Mouse (Mus musculus) kidney, postnatal 0 days (tissue): ENCODE data around the gene Cisd2. TPM values are rescaled to one million over a fixed set of nuclear protein-coding genes. Genes with fewer than 3 reads are reported as not detected.

Experiments
- ATAC-seq: fragments of 200-750 bp; cut with Nextera tagmentation; replicated peaks from 2 replicates; pipeline ENCODE4 v1.8.0; 2017; ENCODE audit warnings: low read depth, moderate number of reproducible peaks, moderate TSS enrichment, moderate library complexity; ENCODE audit not compliant: low FRiP score
- DNase-seq: peaks from one replicate; pipeline ENCODE4 v3.0.0-alpha.2; 2016; ENCODE audit warnings: low spot score
- H3K27ac ChIP-seq: fragments of 300-500 bp; sonication (generic); 2 replicates; pipeline ENCODE4 v1.5.1; 2014; ENCODE audit warnings: mild to moderate bottlenecking
- H3K27me3 ChIP-seq: fragments of 300-500 bp; sonication (generic); 2 replicates; pipeline ENCODE4 v1.6.1; 2014; ENCODE audit warnings: low read length, mixed read lengths; ENCODE audit not compliant: insufficient read depth
- H3K36me3 ChIP-seq: fragments of 300-500 bp; sonication (generic); 2 replicates; pipeline ENCODE4 v1.6.1; 2014; ENCODE audit warnings: low read length, mixed read lengths; ENCODE audit not compliant: insufficient read depth
- H3K4me1 ChIP-seq: fragments of 300-500 bp; sonication (generic); replicated peaks from 2 replicates; pipeline ENCODE4 v1.6.1; 2014; ENCODE audit warnings: antibody characterized with exemption, low read length, mixed read lengths; ENCODE audit not compliant: insufficient read depth
- H3K4me2 ChIP-seq: fragments of 300-500 bp; sonication (generic); 2 replicates; pipeline ENCODE4 v1.6.1; 2014; ENCODE audit warnings: mild to moderate bottlenecking, low read length, moderate library complexity, mixed read lengths
- H3K4me3 ChIP-seq: fragments of 300-500 bp; sonication (generic); replicated peaks from 2 replicates; pipeline ENCODE4 v1.5.1; 2014; ENCODE audit warnings: low read depth, low read length
- H3K9ac ChIP-seq: fragments of 300-500 bp; sonication (generic); 2 replicates; pipeline ENCODE4 v1.6.1; 2014; ENCODE audit warnings: low read depth, low read length
- H3K9me3 ChIP-seq: fragments of 300-500 bp; sonication (generic); replicated peaks from 2 replicates; pipeline ENCODE4 v1.6.1; 2016; ENCODE audit warnings: low read length, inconsistent platforms, mixed read lengths
- CTCF ChIP-seq: IDR thresholded peaks from 2 replicates; pipeline ENCODE4 v1.5.1; 2016; ENCODE audit warnings: antibody characterized with exemption, low read depth, mild to moderate bottlenecking, moderate library complexity
- WGBS: fragments of 180-500 bp; shearing (Covaris S2); extraction: QIAGEN DNeasy Blood & Tissue Kit; methylation state at CpG from one replicate; pipeline ENCODE4 v1.1.7; 2014; 5-methylcytosine and 5-hydroxymethylcytosine counted together
- polyA plus RNA-seq: library from polyadenylated mRNA; unstranded; fragments of >200 nt; fragmentation: Nextera tagmentation; extraction: Ambion mirVana; gene quantifications from 2 replicates; pipeline ENCODE4 v1.2.1, GENCODE M21; 2015

The Cisd2 gene
- polyA plus RNA-seq, 1 experiment from 2014 or later, result 57.8 TPM

GRCm38 (mm10) chr3:135407351-135407750 lies 16.4 kb downstream of the Cisd2 start:
- TF ChIP-seq CTCF, result no peak
- Histone ChIP-seq H3K9ac (no peak overlapping the region), H3K9me3 (no peaks in the 10 kb centered on the region), H3K27me3 (no peaks in the 10 kb centered on the region), H3K4me2 (no peak overlapping the region), H3K27ac (no peak overlapping the region), H3K4me3 (no peak overlapping the region), H3K36me3 (0 out of 2 replicates have a peak, but pooled peaks cover 9% of the 10 kb centered on the region), H3K4me1 (no peaks in the 10 kb centered on the region)
- 83% methylated on average over 9 of the region's 9 CpGs for WGBS
- DNase-seq (no peak), ATAC-seq (no peak)

DNA sequence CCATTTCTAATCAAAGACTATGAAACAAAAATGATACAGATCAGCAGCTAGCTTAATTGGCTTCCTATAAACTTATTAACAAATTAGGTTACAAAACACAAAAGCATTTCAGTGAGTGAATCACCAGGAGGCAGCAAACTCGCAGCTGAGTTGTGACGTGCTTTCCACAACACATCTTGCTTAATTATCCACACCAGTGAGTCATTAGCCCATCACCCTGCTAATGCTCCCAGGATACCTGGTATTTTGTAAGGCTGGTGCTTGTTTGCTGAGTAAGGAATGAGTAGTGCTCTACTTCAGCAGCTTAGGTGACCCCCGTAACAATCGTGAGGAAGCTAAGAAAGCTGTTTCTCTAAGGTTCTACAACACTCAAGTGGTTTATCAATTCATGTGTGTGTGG lies 19.1 kb downstream of the Cisd2 start:
- ATAC-seq, result no peak
- 71% methylated on average over 4 of the region's 4 CpGs for WGBS
- peak; percentile 22; the same call in 1 of the 2 replicates for TF ChIP-seq CTCF
- Histone ChIP-seq H3K9ac (no peak overlapping the region), H3K4me1 (no peaks in the 10 kb centered on the region), H3K9me3 (no peaks in the 10 kb centered on the region), H3K36me3 (0 out of 2 replicates have a peak, but pooled peaks cover 9% of the 10 kb centered on the region), H3K27ac (no peak overlapping the region), H3K4me2 (no peak overlapping the region), H3K27me3 (no peaks in the 10 kb centered on the region), H3K4me3 (no peak overlapping the region)
- DNase-seq, result no peak

- H3K4me2 ChIP-seq, result no peak overlapping the region
- H3K9me3 ChIP-seq, result no peaks in the 10 kb centered on the region
- H3K4me3 ChIP-seq, result no peak overlapping the region
- H3K36me3 ChIP-seq, result 0 out of 2 replicates have a peak, but pooled peaks cover 9% of the 10 kb centered on the region
- no peak overlapping the region for H3K9ac ChIP-seq
- H3K27me3 ChIP-seq, result no peaks in the 10 kb centered on the region
- peak; percentile 49 for TF ChIP-seq CTCF
- ATAC-seq (no peak), DNase-seq (no peak)
- H3K4me1 ChIP-seq, result no peaks in the 10 kb centered on the region
- 74% methylated on average over 5 of the region's 5 CpGs for WGBS
- H3K27ac ChIP-seq, result no peak overlapping the region
These were observed 19.9 kb downstream of the Cisd2 start for GRCm38 (mm10) chr3:135403856-135404255.

GRCm38 (mm10) chr3:135403211-135403610 lies 20.5 kb downstream of the Cisd2 start:
- DNase-seq (no peak), ATAC-seq (no peak)
- Histone ChIP-seq H3K36me3 (0 out of 2 replicates have a peak, but pooled peaks cover 9% of the 10 kb centered on the region), H3K27ac (no peak overlapping the region), H3K4me3 (no peak overlapping the region), H3K9me3 (no peaks in the 10 kb centered on the region), H3K4me2 (no peak overlapping the region), H3K27me3 (no peaks in the 10 kb centered on the region), H3K4me1 (no peaks in the 10 kb centered on the region), H3K9ac (no peak overlapping the region)
- TF ChIP-seq CTCF, result no peak
- 82% methylated on average over 9 of the region's 9 CpGs for WGBS

DNA sequence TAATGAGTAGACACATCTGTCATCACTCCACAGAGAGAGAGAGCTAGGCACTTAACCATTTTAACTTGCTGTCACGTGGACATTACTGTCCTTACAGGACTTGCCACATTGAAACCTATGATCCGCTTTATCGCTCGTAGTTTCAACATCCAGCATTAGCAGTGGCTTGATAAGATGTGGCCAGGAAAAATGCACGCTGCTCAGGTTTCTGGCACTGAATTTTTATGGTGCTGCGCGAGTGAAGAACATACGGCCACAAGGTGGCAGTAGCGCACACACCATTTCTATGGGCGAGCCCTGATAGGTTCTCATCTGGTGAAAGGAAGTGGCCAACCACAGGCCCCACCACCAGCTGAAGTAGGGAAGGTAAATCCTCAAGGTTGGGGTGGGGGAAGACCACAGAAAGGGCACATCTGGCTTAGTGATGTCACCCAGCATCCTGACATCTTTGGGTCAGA lies 21.5 kb downstream of the Cisd2 start:
- Histone ChIP-seq H3K4me2 (no peak overlapping the region), H3K4me3 (no peak overlapping the region), H3K4me1 (no peaks in the 10 kb centered on the region), H3K9me3 (no peaks in the 10 kb centered on the region), H3K9ac (no peak overlapping the region), H3K36me3 (0 out of 2 replicates have a peak, but pooled peaks cover 7% of the 10 kb centered on the region), H3K27me3 (no peaks in the 10 kb centered on the region), H3K27ac (no peak overlapping the region)
- peak; percentile 95 for TF ChIP-seq CTCF
- peak; percentile 74 for ATAC-seq
- 4% methylated on average over 10 of the region's 10 CpGs for WGBS
- DNase-seq, result peak; percentile 93

- TF ChIP-seq CTCF, result no peak
- Histone ChIP-seq H3K36me3 (no peaks in the 10 kb centered on the region), H3K27me3 (no peaks in the 10 kb centered on the region), H3K9me3 (no peaks in the 10 kb centered on the region), H3K4me2 (no peak overlapping the region), H3K9ac (no peak overlapping the region), H3K27ac (no peak overlapping the region), H3K4me1 (no peaks in the 10 kb centered on the region), H3K4me3 (no peak overlapping the region)
- ATAC-seq (no peak), DNase-seq (no peak)
These were observed 26.6 kb downstream of the Cisd2 start for GRCm38 (mm10) chr3:135397112-135397511.

DNA sequence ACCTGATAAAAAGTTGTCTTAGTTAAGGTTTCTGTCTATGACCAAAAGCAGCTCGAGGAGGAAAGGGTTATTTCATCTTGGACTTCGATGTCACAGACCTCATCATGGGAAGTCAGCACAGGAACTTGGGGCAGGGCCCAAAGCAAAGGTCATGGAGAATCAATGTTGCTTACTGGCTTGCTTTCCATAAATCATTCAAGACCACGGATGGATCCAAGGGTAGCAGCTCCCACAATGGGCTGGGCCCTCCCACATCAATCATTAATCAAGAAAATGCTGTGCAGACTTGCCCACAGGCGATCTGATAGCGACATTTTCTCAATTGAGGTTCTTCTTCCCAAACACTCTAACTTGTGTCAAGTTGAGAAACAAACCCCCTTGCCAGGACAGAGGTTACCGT lies 27.6 kb downstream of the Cisd2 start:
- Histone ChIP-seq H3K4me1 (no peaks in the 10 kb centered on the region), H3K9ac (no peak overlapping the region), H3K9me3 (no peaks in the 10 kb centered on the region), H3K4me3 (no peak overlapping the region), H3K36me3 (no peaks in the 10 kb centered on the region), H3K27me3 (no peaks in the 10 kb centered on the region), H3K27ac (no peak overlapping the region), H3K4me2 (no peak overlapping the region)
- 7% methylated on average over 6 of the region's 6 CpGs for WGBS
- ATAC-seq (no peak), DNase-seq (peak; percentile 53)
- TF ChIP-seq CTCF, result no peak
